Mouse (Mus musculus): Measurements from ENCODE around the gene Osbpl10. TPM values are rescaled to one million over a fixed set of nuclear protein-coding genes. Genes with fewer than 3 reads are reported as not detected.

Osbpl10 gene
- total and polyA plus RNA-seq, 2 experiments from 2014 or later: 3.3 to 22.5 TPM

GRCm38 (mm10) chr9:115278641-115279040 is 300.3 kb downstream of the Osbpl10 start:
- Histone ChIP-seq H3K9ac (replicated peaks; ENCODE audit: low read length) (no peak overlapping the region), H3K9me3 (ENCODE audit: low read length) (no peaks in the 10 kb centered on the region), H3K4me1 (ENCODE audit: insufficient read depth, low read length) (no peaks in the 10 kb centered on the region), H3K4me3 (ENCODE audit: low read length) (no peak overlapping the region), H3K4me2 (ENCODE audit: low read depth, low read length) (no peak overlapping the region), H3K27ac (no peak overlapping the region), H3K36me3 (ENCODE audit: insufficient read depth, low read length) (peaks cover 19% of the 10 kb centered on the region; the same call in 1 of the 2 replicates), H3K27me3 (ENCODE audit: insufficient read depth, low read length) (no peaks in the 10 kb centered on the region)
- TF ChIP-seq CTCF (IDR thresholded peaks at IDR 0.05; ENCODE audit: low read depth): no peak
- 95% methylated on average over 1 of the region's 1 CpGs for WGBS
- no peak for ATAC-seq
- DNase-seq (ENCODE audit: low spot score): no peak

Other genes starting within 250 kb of the Osbpl10 start
- gene Cmtm6, start 247.5 kb upstream of the Osbpl10 start, total RNA-seq (2014; rRNA removed): 15.2 and 17.9 TPM in 2 replicates
- gene Cmtm6, start 247.5 kb upstream of the Osbpl10 start, polyA plus RNA-seq (2015; fragmentation: Nextera tagmentation; extraction: Ambion mirVana): 23.9 and 24.8 TPM in 2 replicates
- 14.3 and 21.1 TPM in 2 replicates for gene Cmtm7, start 196.7 kb upstream of the Osbpl10 start, total RNA-seq (2014; rRNA removed)
- 10.2 and 11.8 TPM in 2 replicates for gene Cmtm7, start 196.7 kb upstream of the Osbpl10 start, polyA plus RNA-seq (2015; fragmentation: Nextera tagmentation; extraction: Ambion mirVana)
- 5.9 and 7.1 TPM in 2 replicates for gene Cmtm8, start 134.4 kb upstream of the Osbpl10 start, total RNA-seq (2014; rRNA removed)
- gene Cmtm8, start 134.4 kb upstream of the Osbpl10 start, polyA plus RNA-seq (2015; fragmentation: Nextera tagmentation; extraction: Ambion mirVana): 6.6 and 7.3 TPM in 2 replicates
- 75.9 and 79.3 TPM in 2 replicates for gene Gpd1l, start 44.6 kb upstream of the Osbpl10 start, total RNA-seq (2014; rRNA removed)
- 35.7 and 40.9 TPM in 2 replicates for gene Gpd1l, start 44.6 kb upstream of the Osbpl10 start, polyA plus RNA-seq (2015; fragmentation: Nextera tagmentation; extraction: Ambion mirVana)
- 32.8 and 182 TPM in 2 replicates for gene Rps27rt, start 4.2 kb downstream of the Osbpl10 start, total RNA-seq (2014; rRNA removed)
- 281 and 288 TPM in 2 replicates for gene Rps27rt, start 4.2 kb downstream of the Osbpl10 start, polyA plus RNA-seq (2015; fragmentation: Nextera tagmentation; extraction: Ambion mirVana)

All from hindbrain, postnatal 0 days (tissue).